Mouse (Mus musculus): ENCODE data around the gene Ms4a18. TPM values are rescaled to one million over a fixed set of nuclear protein-coding genes. Genes with fewer than 3 reads are reported as not detected.
"Not testable (repeated sequence)": the region's sequence is repeated elsewhere in the genome, so short reads cannot be mapped to it uniquely, and the experiment has no call there.

Gene Ms4a18
- not detected in 2 replicates for polyA plus RNA-seq (2015; fragmentation: Nextera tagmentation; extraction: Ambion mirVana)

- no peaks in the 10 kb centered on the region for H3K9me3 ChIP-seq (replicated peaks; ENCODE audit: control insufficient read depth, low read length)
- no peak within 1 kb of the TSS for H3K9ac ChIP-seq (ENCODE audit: low read length)
- no peaks in the 10 kb centered on the region for H3K27me3 ChIP-seq (ENCODE audit: control insufficient read depth, insufficient read depth, low read length)
- no peak within 1 kb of the TSS for H3K4me3 ChIP-seq (ENCODE audit: low read length)
- no peak within 1 kb of the TSS for H3K27ac ChIP-seq (ENCODE audit: low read length)
- no peak within 1 kb of the TSS for H3K4me2 ChIP-seq (ENCODE audit: low read depth, low read length)
- H3K4me1 ChIP-seq (ENCODE audit: control insufficient read depth, insufficient read depth, low read length): no peaks in the 10 kb centered on the region
- no peak for ATAC-seq (replicated peaks; ENCODE audit: extremely low read depth, insufficient read depth, low FRiP score)
- 80% methylated on average over 3 of the region's 3 CpGs for WGBS
- no peaks in the 10 kb centered on the region for H3K36me3 ChIP-seq (ENCODE audit: control insufficient read depth, insufficient read depth)
Measured at GRCm38 (mm10) chr19:11017891-11018290, at the start of gene Ms4a18. TSS of gene Ms4a18 (minus strand) at chr19:11018031.

- ATAC-seq (replicated peaks; ENCODE audit: extremely low read depth, insufficient read depth, low FRiP score): no peak
- Histone ChIP-seq H3K27me3 (ENCODE audit: control insufficient read depth, insufficient read depth, low read length) (no peaks in the 10 kb centered on the region), H3K4me2 (ENCODE audit: low read depth, low read length) (no peak overlapping the region), H3K9ac (ENCODE audit: low read length) (no peak overlapping the region), H3K36me3 (ENCODE audit: control insufficient read depth, insufficient read depth) (no peaks in the 10 kb centered on the region), H3K4me1 (ENCODE audit: control insufficient read depth, insufficient read depth, low read length) (no peaks in the 10 kb centered on the region), H3K4me3 (ENCODE audit: low read length) (no peak overlapping the region), H3K9me3 (replicated peaks; ENCODE audit: control insufficient read depth, low read length) (no peaks in the 10 kb centered on the region), H3K27ac (ENCODE audit: low read length) (no peak overlapping the region)
- 66% methylated on average over 2 of the region's 2 CpGs for WGBS
Measured at GRCm38 (mm10) chr19:11065202-11065875, 47.5 kb upstream of the Ms4a18 start.

GRCm38 (mm10) chr19:11060900-11061299 lies 43.1 kb upstream of the Ms4a18 start:
- Histone ChIP-seq H3K9me3 (replicated peaks; ENCODE audit: control insufficient read depth, low read length) (no peaks in the 10 kb centered on the region), H3K4me1 (ENCODE audit: control insufficient read depth, insufficient read depth, low read length) (no peaks in the 10 kb centered on the region), H3K27me3 (ENCODE audit: control insufficient read depth, insufficient read depth, low read length) (no peaks in the 10 kb centered on the region), H3K36me3 (ENCODE audit: control insufficient read depth, insufficient read depth) (no peaks in the 10 kb centered on the region), H3K27ac (ENCODE audit: low read length) (no peak overlapping the region), H3K9ac (ENCODE audit: low read length) (no peak overlapping the region), H3K4me2 (ENCODE audit: low read depth, low read length) (no peak overlapping the region), H3K4me3 (ENCODE audit: low read length) (no peak overlapping the region)
- ATAC-seq (replicated peaks; ENCODE audit: extremely low read depth, insufficient read depth, low FRiP score): no peak
- 79% methylated on average over 1 of the region's 1 CpGs for WGBS

DNA sequence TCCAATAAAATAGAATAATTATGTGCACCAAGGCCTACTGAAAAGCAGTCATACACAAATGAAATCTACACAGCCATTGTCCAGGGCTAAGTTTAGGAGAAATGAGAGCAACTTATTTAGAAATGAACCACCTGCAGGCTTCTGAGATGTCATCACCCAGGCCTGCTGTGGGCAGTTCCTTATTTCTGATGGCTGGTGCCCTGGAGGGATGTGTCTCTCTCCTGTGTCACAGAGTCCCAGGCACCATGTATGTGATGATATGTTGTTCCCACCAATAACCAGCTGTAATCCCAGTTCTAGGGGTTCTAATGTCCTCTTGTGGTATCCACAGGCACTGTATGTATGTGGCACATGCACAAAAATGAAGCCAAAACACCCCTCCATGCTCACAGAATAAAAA lies 42.1 kb upstream of the Ms4a18 start:
- H3K27ac ChIP-seq (ENCODE audit: low read length): no peak overlapping the region

DNA sequence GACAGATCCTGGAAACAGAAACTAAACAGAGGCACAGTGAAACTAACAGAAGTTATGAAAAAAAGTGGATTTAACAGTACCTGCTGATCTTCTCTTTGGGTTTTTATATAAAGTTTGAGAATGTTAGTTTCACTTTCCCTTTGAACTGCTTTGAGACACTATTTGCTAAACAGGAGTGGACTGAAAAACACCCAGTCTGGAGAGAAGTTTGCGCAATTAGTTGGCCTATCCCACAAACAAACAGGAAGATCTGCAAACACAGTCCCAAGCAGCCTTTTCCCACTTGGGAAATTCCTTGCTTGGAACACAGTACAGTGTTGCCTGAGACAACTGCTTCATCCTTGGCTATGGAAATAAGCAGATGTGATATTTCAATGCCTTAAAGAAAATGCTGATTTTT lies 37.9 kb upstream of the Ms4a18 start:
- H3K4me3 ChIP-seq (ENCODE audit: low read length); H3K9ac ChIP-seq (ENCODE audit: low read length); H3K4me1 ChIP-seq (ENCODE audit: control insufficient read depth, insufficient read depth, low read length); H3K27ac ChIP-seq (ENCODE audit: low read length); H3K9me3 ChIP-seq (replicated peaks; ENCODE audit: control insufficient read depth, low read length); H3K36me3 ChIP-seq (ENCODE audit: control insufficient read depth, insufficient read depth); ATAC-seq (replicated peaks; ENCODE audit: extremely low read depth, insufficient read depth, low FRiP score); H3K4me2 ChIP-seq (ENCODE audit: low read depth, low read length); H3K27me3 ChIP-seq (ENCODE audit: control insufficient read depth, insufficient read depth, low read length): not testable (repeated sequence)
- 76% methylated on average over 1 of the region's 1 CpGs for whole genome bisulfite sequencing

More for the DNA sequence above, 42.1 kb upstream of the Ms4a18 start:
- no peak overlapping the region for H3K4me2 ChIP-seq (ENCODE audit: low read depth, low read length)
- H3K36me3 ChIP-seq (ENCODE audit: control insufficient read depth, insufficient read depth): no peaks in the 10 kb centered on the region
- no peaks in the 10 kb centered on the region for H3K4me1 ChIP-seq (ENCODE audit: control insufficient read depth, insufficient read depth, low read length)
- ATAC-seq (replicated peaks; ENCODE audit: extremely low read depth, insufficient read depth, low FRiP score): no peak
- H3K9me3 ChIP-seq (replicated peaks; ENCODE audit: control insufficient read depth, low read length): no peaks in the 10 kb centered on the region
- no peak overlapping the region for H3K9ac ChIP-seq (ENCODE audit: low read length)
- no peak overlapping the region for H3K4me3 ChIP-seq (ENCODE audit: low read length)
- no peaks in the 10 kb centered on the region for H3K27me3 ChIP-seq (ENCODE audit: control insufficient read depth, insufficient read depth, low read length)

- no peak for ATAC-seq (replicated peaks; ENCODE audit: extremely low read depth, insufficient read depth, low FRiP score)
- 57% methylated on average over 3 of the region's 3 CpGs for WGBS
- H3K36me3 ChIP-seq (ENCODE audit: control insufficient read depth, insufficient read depth): no peaks in the 10 kb centered on the region
- no peak overlapping the region for H3K9ac ChIP-seq (ENCODE audit: low read length)
- no peaks in the 10 kb centered on the region for H3K4me1 ChIP-seq (ENCODE audit: control insufficient read depth, insufficient read depth, low read length)
- H3K9me3 ChIP-seq (replicated peaks; ENCODE audit: control insufficient read depth, low read length): no peaks in the 10 kb centered on the region
- H3K27me3 ChIP-seq (ENCODE audit: control insufficient read depth, insufficient read depth, low read length): no peaks in the 10 kb centered on the region
- no peak overlapping the region for H3K4me2 ChIP-seq (ENCODE audit: low read depth, low read length)
- H3K27ac ChIP-seq (ENCODE audit: low read length): no peak overlapping the region
- no peak overlapping the region for H3K4me3 ChIP-seq (ENCODE audit: low read length)
Measured at GRCm38 (mm10) chr19:11053277-11053676, 35.4 kb upstream of the Ms4a18 start.

GRCm38 (mm10) chr19:11052877-11053276 lies 35.0 kb upstream of the Ms4a18 start:
- H3K36me3 ChIP-seq (ENCODE audit: control insufficient read depth, insufficient read depth): no peaks in the 10 kb centered on the region
- WGBS: 70% methylated on average over 5 of the region's 5 CpGs
- no peak overlapping the region for H3K4me2 ChIP-seq (ENCODE audit: low read depth, low read length)
- no peak overlapping the region for H3K9ac ChIP-seq (ENCODE audit: low read length)
- H3K27ac ChIP-seq (ENCODE audit: low read length): no peak overlapping the region
- no peak for ATAC-seq (replicated peaks; ENCODE audit: extremely low read depth, insufficient read depth, low FRiP score)
- H3K9me3 ChIP-seq (replicated peaks; ENCODE audit: control insufficient read depth, low read length): no peaks in the 10 kb centered on the region
- H3K27me3 ChIP-seq (ENCODE audit: control insufficient read depth, insufficient read depth, low read length): no peaks in the 10 kb centered on the region
- H3K4me1 ChIP-seq (ENCODE audit: control insufficient read depth, insufficient read depth, low read length): no peaks in the 10 kb centered on the region
- H3K4me3 ChIP-seq (ENCODE audit: low read length): no peak overlapping the region

- Histone ChIP-seq H3K9ac (ENCODE audit: low read length) (no peak overlapping the region), H3K36me3 (ENCODE audit: control insufficient read depth, insufficient read depth) (no peaks in the 10 kb centered on the region), H3K27me3 (ENCODE audit: control insufficient read depth, insufficient read depth, low read length) (no peaks in the 10 kb centered on the region), H3K9me3 (replicated peaks; ENCODE audit: control insufficient read depth, low read length) (no peaks in the 10 kb centered on the region), H3K27ac (ENCODE audit: low read length) (no peak overlapping the region), H3K4me1 (ENCODE audit: control insufficient read depth, insufficient read depth, low read length) (no peaks in the 10 kb centered on the region), H3K4me2 (ENCODE audit: low read depth, low read length) (no peak overlapping the region), H3K4me3 (ENCODE audit: low read length) (no peak overlapping the region)
- no peak for ATAC-seq (replicated peaks; ENCODE audit: extremely low read depth, insufficient read depth, low FRiP score)
- 62% methylated on average over 2 of the region's 2 CpGs for WGBS
Measured at GRCm38 (mm10) chr19:11050286-11050685, 32.5 kb upstream of the Ms4a18 start.

DNA sequence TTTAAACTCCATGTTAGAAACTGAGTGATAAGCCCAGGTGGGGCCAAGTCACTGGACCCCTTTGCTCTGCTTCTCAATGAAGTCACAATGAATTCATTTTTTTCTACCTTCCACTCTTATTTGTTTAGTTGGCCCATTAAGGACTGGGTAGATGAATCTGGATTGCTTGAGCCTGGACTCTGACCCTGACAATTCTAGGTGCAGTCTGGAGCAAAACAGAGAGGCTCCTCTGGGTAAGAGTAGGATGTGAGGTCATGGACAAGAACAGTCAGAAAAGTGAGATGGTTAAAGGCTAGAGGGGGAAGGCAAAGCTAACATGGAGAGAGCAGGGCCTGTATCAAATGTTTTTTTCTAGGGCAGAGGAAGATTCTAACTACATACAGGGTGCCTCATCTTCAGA lies 31.6 kb upstream of the Ms4a18 start:
- no peak overlapping the region for H3K27ac ChIP-seq (ENCODE audit: low read length)

More for the DNA sequence above, 31.6 kb upstream of the Ms4a18 start:
- H3K27me3 ChIP-seq (ENCODE audit: control insufficient read depth, insufficient read depth, low read length): no peaks in the 10 kb centered on the region
- H3K36me3 ChIP-seq (ENCODE audit: control insufficient read depth, insufficient read depth): no peaks in the 10 kb centered on the region
- peaks cover 3% of the 10 kb centered on the region; the same call in 1 of the 2 replicates for H3K4me1 ChIP-seq (ENCODE audit: control insufficient read depth, insufficient read depth, low read length)
- ATAC-seq (replicated peaks; ENCODE audit: extremely low read depth, insufficient read depth, low FRiP score): no peak
- H3K9ac ChIP-seq (ENCODE audit: low read length): no peak overlapping the region
- no peak overlapping the region for H3K4me3 ChIP-seq (ENCODE audit: low read length)
- no peak overlapping the region for H3K4me2 ChIP-seq (ENCODE audit: low read depth, low read length)
- H3K9me3 ChIP-seq (replicated peaks; ENCODE audit: control insufficient read depth, low read length): no peaks in the 10 kb centered on the region
